Mouse (Mus musculus): ENCODE measurements at regions not wholly inside any gene's neighbourhood (a gene's known extent, or its start where the extent isn't known, plus 50 kb on each side); places are given as distances from the start of the nearest gene placed in this dataset.

DNA sequence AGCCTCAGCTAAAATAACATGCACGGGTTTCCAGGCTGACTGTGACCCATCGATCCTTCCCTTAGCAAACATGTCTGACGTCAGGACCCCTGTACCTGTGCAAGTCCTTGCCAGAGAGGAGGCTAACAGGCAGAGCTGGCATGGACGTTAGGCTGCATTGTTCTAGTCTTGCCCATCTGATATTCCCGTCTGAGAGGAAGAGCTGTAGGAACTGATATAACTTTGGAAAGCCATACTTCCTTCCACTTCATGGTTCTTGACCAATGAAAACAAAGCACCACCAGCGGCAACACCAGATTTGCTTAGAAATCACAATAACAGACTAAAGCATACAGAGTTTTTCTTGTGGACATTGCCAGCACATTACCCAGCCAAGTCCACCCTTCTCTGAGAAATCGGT lies 470.1 kb upstream of the N6amt1 start:
- Histone ChIP-seq H3K9ac (ENCODE audit: low read depth, low read length) (no peak overlapping the region), H3K27me3 (replicated peaks; ENCODE audit: control insufficient read depth, insufficient read depth, low read length) (no peaks in the 10 kb centered on the region), H3K9me3 (ENCODE audit: control insufficient read depth, low read length) (no peaks in the 10 kb centered on the region), H3K4me1 (ENCODE audit: control insufficient read depth, insufficient read depth, low read depth, low read length) (no peaks in the 10 kb centered on the region), H3K36me3 (ENCODE audit: control insufficient read depth, insufficient read depth, low read length) (no peaks in the 10 kb centered on the region), H3K4me3 (ENCODE audit: low read length) (no peak overlapping the region), H3K4me2 (ENCODE audit: low read length) (no peak overlapping the region), H3K27ac (ENCODE audit: low read depth, low read length) (no peak overlapping the region)
- WGBS, result 80% methylated on average over 7 of the region's 7 CpGs
- ATAC-seq, result no peak

DNA sequence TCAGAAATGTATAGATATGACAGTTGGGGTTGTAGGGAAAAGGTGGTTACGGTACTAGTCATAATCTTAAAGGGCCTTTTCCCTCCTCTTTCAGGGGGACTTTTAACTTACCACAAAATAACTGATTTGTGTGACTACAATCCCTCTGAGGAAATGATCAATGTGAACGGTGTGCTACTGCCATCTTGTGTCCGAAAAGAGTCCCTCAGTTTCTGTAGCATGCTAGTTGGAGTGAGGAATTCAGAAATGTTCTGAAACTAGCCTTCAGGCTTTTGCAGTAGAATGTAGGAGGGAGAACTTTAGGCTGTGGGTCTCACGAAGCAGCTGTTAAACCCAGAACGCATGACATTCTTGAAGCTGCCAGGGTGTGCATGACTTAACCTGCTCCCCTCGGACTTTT lies 471.5 kb upstream of the N6amt1 start:
- Histone ChIP-seq H3K27ac (ENCODE audit: low read depth, low read length) (no peak overlapping the region), H3K9ac (ENCODE audit: low read depth, low read length) (no peak overlapping the region), H3K36me3 (ENCODE audit: control insufficient read depth, insufficient read depth, low read length) (no peaks in the 10 kb centered on the region), H3K4me1 (ENCODE audit: control insufficient read depth, insufficient read depth, low read depth, low read length) (no peaks in the 10 kb centered on the region), H3K4me2 (ENCODE audit: low read length) (no peak overlapping the region), H3K9me3 (ENCODE audit: control insufficient read depth, low read length) (no peaks in the 10 kb centered on the region), H3K27me3 (replicated peaks; ENCODE audit: control insufficient read depth, insufficient read depth, low read length) (no peaks in the 10 kb centered on the region), H3K4me3 (ENCODE audit: low read length) (no peak overlapping the region)
- WGBS, result 33% methylated on average over 6 of the region's 6 CpGs
- peak; percentile 74 for ATAC-seq

DNA sequence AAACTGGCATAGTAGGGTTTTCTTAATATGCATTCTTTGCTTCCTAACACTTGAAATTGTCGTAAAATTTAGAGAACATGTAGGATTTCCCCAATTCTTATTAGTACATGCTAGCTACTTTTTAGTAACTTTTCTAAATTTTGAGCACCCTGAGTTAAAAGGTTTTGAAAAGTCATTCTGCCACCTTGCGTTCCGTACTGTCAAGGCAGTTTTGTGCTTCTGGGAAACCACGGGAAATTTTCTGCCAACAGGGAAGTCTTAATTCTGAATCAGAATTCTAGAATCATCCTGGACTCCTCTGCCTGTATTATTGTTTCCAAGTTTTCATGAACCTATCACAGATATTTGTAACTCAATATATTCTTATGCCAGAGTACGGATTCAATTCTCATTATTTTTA lies 472.4 kb upstream of the N6amt1 start:
- Histone ChIP-seq H3K27ac (ENCODE audit: low read depth, low read length) (no peak overlapping the region), H3K4me2 (ENCODE audit: low read length) (no peak overlapping the region), H3K4me1 (ENCODE audit: control insufficient read depth, insufficient read depth, low read depth, low read length) (no peaks in the 10 kb centered on the region), H3K9ac (ENCODE audit: low read depth, low read length) (no peak overlapping the region), H3K27me3 (replicated peaks; ENCODE audit: control insufficient read depth, insufficient read depth, low read length) (no peaks in the 10 kb centered on the region), H3K9me3 (ENCODE audit: control insufficient read depth, low read length) (no peaks in the 10 kb centered on the region), H3K4me3 (ENCODE audit: low read length) (no peak overlapping the region), H3K36me3 (ENCODE audit: control insufficient read depth, insufficient read depth, low read length) (no peaks in the 10 kb centered on the region)
- ATAC-seq, result no peak
- WGBS, result 90% methylated on average over 5 of the region's 5 CpGs

GRCm38 (mm10) chr16:86860828-86861227 lies 493.2 kb upstream of the N6amt1 start:
- Histone ChIP-seq H3K4me1 (ENCODE audit: control insufficient read depth, insufficient read depth, low read depth, low read length) (no peaks in the 10 kb centered on the region), H3K9me3 (ENCODE audit: control insufficient read depth, low read length) (no peaks in the 10 kb centered on the region), H3K36me3 (ENCODE audit: control insufficient read depth, insufficient read depth, low read length) (no peaks in the 10 kb centered on the region), H3K4me3 (ENCODE audit: low read length) (no peak overlapping the region), H3K4me2 (ENCODE audit: low read length) (no peak overlapping the region), H3K9ac (ENCODE audit: low read depth, low read length) (no peak overlapping the region), H3K27ac (ENCODE audit: low read depth, low read length) (no peak overlapping the region), H3K27me3 (replicated peaks; ENCODE audit: control insufficient read depth, insufficient read depth, low read length) (no peaks in the 10 kb centered on the region)
- ATAC-seq, result no peak
- WGBS, result 92% methylated on average over 2 of the region's 2 CpGs

GRCm38 (mm10) chr16:86855891-86856290 lies 498.1 kb upstream of the N6amt1 start:
- no peak for ATAC-seq
- WGBS, result 68% methylated on average over 2 of the region's 2 CpGs
- no peak overlapping the region for H3K4me2 ChIP-seq (ENCODE audit: low read length)
- H3K27ac ChIP-seq (ENCODE audit: low read depth, low read length), result no peak overlapping the region
- no peak overlapping the region for H3K9ac ChIP-seq (ENCODE audit: low read depth, low read length)
- no peak overlapping the region for H3K4me3 ChIP-seq (ENCODE audit: low read length)
- no peaks in the 10 kb centered on the region for H3K36me3 ChIP-seq (ENCODE audit: control insufficient read depth, insufficient read depth, low read length)
- H3K4me1 ChIP-seq (ENCODE audit: control insufficient read depth, insufficient read depth, low read depth, low read length), result no peaks in the 10 kb centered on the region
- H3K27me3 ChIP-seq (replicated peaks; ENCODE audit: control insufficient read depth, insufficient read depth, low read length), result no peaks in the 10 kb centered on the region
- H3K9me3 ChIP-seq (ENCODE audit: control insufficient read depth, low read length), result no peaks in the 10 kb centered on the region

GRCm38 (mm10) chr16:86855312-86855711 lies 498.7 kb upstream of the N6amt1 start:
- Histone ChIP-seq H3K4me1 (ENCODE audit: control insufficient read depth, insufficient read depth, low read depth, low read length) (no peaks in the 10 kb centered on the region), H3K4me3 (ENCODE audit: low read length) (no peak overlapping the region), H3K9ac (ENCODE audit: low read depth, low read length) (no peak overlapping the region), H3K27ac (ENCODE audit: low read depth, low read length) (no peak overlapping the region), H3K9me3 (ENCODE audit: control insufficient read depth, low read length) (no peaks in the 10 kb centered on the region), H3K36me3 (ENCODE audit: control insufficient read depth, insufficient read depth, low read length) (no peaks in the 10 kb centered on the region), H3K4me2 (ENCODE audit: low read length) (no peak overlapping the region), H3K27me3 (replicated peaks; ENCODE audit: control insufficient read depth, insufficient read depth, low read length) (no peaks in the 10 kb centered on the region)
- no peak for ATAC-seq
- 80% methylated on average over 4 of the region's 4 CpGs for WGBS

DNA sequence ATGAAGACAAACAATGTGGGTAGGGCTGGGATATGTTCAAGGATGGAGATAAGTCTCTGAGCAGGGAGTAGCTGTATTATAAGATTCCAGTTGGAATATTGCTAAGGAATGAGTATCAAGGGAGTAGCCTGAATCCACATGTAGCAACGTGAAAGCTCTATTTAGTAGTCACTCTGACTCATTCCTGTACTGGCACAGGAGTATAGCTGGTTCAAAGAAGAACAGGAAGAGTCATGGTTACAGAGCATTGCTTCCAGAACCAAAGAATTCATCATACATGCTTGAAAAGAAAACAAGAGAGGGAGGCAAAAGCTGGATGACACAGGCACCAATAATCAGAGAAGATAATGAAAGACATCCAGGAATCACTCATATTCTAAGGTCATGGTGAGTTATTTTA lies 500.6 kb upstream of the N6amt1 start:
- no peak for ATAC-seq
- Histone ChIP-seq H3K9ac (ENCODE audit: low read depth, low read length) (no peak overlapping the region), H3K4me1 (ENCODE audit: control insufficient read depth, insufficient read depth, low read depth, low read length) (no peaks in the 10 kb centered on the region), H3K36me3 (ENCODE audit: control insufficient read depth, insufficient read depth, low read length) (no peaks in the 10 kb centered on the region), H3K4me3 (ENCODE audit: low read length) (no peak overlapping the region), H3K4me2 (ENCODE audit: low read length) (no peak overlapping the region), H3K27ac (ENCODE audit: low read depth, low read length) (no peak overlapping the region), H3K9me3 (ENCODE audit: control insufficient read depth, low read length) (no peaks in the 10 kb centered on the region), H3K27me3 (replicated peaks; ENCODE audit: control insufficient read depth, insufficient read depth, low read length) (no peaks in the 10 kb centered on the region)
- 74% methylated on average over 1 of the region's 1 CpGs for WGBS

- no peak for ATAC-seq
- Histone ChIP-seq H3K4me1 (ENCODE audit: control insufficient read depth, insufficient read depth, low read depth, low read length) (no peaks in the 10 kb centered on the region), H3K36me3 (ENCODE audit: control insufficient read depth, insufficient read depth, low read length) (no peaks in the 10 kb centered on the region), H3K4me3 (ENCODE audit: low read length) (no peak overlapping the region), H3K27me3 (replicated peaks; ENCODE audit: control insufficient read depth, insufficient read depth, low read length) (no peaks in the 10 kb centered on the region), H3K9me3 (ENCODE audit: control insufficient read depth, low read length) (no peaks in the 10 kb centered on the region), H3K4me2 (ENCODE audit: low read length) (no peak overlapping the region), H3K27ac (ENCODE audit: low read depth, low read length) (no peak overlapping the region), H3K9ac (ENCODE audit: low read depth, low read length) (no peak overlapping the region)
- 50% methylated on average over 6 of the region's 6 CpGs for WGBS
Measured at GRCm38 (mm10) chr16:86838457-86839337, 515.3 kb upstream of the N6amt1 start.

DNA sequence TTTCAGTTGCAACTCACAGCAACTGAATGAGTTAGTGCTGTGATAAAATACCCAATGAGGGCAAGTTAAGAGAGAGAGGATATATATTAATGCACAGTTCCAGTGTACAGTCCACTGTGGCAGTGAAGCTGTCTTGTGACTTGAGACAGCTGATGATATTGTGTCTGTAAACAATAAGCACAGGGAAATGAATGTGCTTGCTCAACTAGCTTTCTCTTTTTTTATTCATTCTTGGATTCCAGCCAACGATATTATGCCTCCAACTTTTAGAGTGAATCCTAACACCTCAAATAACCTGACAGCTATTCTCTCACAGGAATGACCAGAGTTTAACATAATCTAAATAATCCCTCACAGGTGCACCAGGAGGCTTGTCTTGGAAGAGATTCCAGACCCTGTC lies 526.3 kb upstream of the N6amt1 start:
- H3K4me2 ChIP-seq (ENCODE audit: low read length), result no peak overlapping the region

More for the DNA sequence above, 526.3 kb upstream of the N6amt1 start:
- no peaks in the 10 kb centered on the region for H3K9me3 ChIP-seq (ENCODE audit: control insufficient read depth, low read length)
- no peak for ATAC-seq
- no peak overlapping the region for H3K27ac ChIP-seq (ENCODE audit: low read depth, low read length)
- H3K4me3 ChIP-seq (ENCODE audit: low read length), result no peak overlapping the region
- 55% methylated on average over 1 of the region's 1 CpGs for WGBS
- H3K4me1 ChIP-seq (ENCODE audit: control insufficient read depth, insufficient read depth, low read depth, low read length), result no peaks in the 10 kb centered on the region
- H3K36me3 ChIP-seq (ENCODE audit: control insufficient read depth, insufficient read depth, low read length), result no peaks in the 10 kb centered on the region
- H3K9ac ChIP-seq (ENCODE audit: low read depth, low read length), result no peak overlapping the region
- H3K27me3 ChIP-seq (replicated peaks; ENCODE audit: control insufficient read depth, insufficient read depth, low read length), result no peaks in the 10 kb centered on the region

All from hindbrain, embryonic 16.5 days (tissue).